Mouse (Mus musculus): Measurements from ENCODE around the gene Prkcd. TPM values are rescaled to one million over a fixed set of nuclear protein-coding genes. Genes with fewer than 3 reads are reported as not detected.

Prkcd gene
- total RNA-seq, 2 experiments from 2014 or later: 18.7 to 20.0 TPM

DNA sequence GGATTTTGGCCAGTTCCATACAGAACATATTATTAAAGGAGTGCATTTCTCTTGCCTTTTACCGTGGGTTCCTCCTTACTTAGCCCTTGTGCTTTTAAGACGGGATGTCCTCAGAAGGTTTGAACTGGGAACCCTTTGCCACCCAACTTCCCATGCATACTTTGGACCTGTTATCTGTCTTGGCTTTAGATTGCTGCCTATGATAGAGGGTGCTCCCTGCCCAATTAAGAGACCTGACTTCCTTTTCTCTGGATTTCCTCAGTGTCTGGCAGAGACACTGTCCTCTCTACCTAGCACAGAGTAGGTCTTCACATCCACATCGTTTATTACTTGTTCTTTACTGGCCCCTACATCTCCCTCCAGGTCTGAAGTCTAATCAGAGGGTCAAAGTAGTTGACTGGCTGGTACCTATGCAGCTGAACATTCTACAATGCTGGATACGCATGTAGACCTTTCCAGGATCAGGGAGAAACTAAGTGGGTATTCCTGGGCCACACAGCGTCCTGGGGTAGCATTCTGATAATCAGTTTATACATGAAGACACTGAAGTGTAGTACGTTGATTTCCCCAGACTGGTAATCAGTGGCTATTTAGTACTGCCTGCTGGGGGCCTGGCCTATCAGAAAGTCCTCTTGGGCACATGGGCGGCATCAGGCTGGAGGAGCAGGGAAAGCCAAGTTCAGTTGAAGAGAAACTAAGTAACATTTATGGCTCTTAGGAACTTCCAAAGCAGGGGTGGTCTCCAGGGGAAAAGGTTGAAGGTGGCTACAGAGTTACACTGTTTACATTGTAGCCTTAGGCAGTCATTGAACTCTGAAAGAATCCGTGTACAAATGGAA, 75.6 kb downstream of the Prkcd start:
- intact Hi-C loops (cut with DNase I): no loop called here
- DNase-seq: no peak

DNA sequence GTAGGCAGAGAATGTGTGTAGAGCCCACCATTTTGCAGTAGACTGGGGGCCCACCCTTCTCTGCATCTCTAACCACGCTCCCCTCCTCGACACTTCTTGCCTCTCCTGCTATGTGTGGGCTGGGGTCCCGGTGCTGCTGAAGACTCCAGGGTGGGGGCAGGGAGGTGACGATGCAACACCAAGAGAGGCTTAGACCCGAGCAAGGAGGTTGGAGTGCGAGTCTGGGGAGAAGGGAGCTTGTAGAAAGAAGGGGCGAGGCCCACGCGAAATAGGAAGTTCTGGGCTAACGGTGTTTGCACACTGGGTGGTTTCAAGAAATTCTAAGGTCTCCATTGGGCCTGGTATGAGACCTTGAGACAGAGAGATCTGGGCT, 76.2 kb downstream of the Prkcd start:
- peak in 1 of 2 experiments; percentile 45 for DNase-seq
- intact Hi-C loops (cut with DNase I): loop anchor here (2.0 kb wide), 2 partner anchors 25 to 71 kb away; partner anchors contain the start of gene Dcp1a

DNA sequence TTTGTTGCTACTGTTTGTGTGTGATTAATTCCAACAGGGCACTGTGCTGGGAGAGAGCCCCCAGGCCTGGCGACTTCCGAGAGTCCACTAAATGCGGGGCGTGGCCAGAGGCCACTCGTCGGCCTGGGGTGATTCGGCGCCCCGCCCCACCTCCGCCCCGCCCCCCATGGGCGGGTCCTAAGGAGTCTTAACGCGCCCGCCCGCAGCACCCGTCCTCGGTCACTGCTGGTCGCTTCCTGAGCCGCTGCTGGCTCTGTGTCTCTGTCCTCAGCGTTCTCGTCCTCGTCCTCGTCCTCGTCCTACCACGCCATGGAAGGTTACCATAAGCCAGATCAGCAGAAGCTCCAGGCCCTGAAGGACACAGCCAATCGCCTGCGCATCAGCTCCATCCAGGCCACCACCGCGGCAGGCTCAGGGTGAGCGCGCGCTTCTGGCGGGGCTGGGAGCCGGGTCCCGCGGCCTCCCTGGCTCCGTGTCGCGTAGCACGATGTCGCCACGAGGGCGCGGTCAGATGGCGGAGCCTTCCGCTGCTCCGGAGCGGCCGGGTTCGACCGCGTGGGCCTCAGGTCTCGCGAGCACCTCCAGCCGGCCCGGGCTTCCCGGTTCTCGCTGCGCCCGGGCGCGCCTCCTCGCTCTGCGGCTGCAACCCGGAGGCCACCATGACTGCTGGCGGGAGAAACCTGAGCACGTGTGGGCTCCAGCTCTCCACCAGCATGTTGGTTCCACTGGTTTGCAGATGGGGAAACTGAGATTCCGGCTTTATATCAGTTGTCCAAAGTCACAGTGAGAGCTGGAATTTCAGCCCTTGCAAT, 76.8 kb downstream of the Prkcd start:
- intact Hi-C loops (cut with DNase I): loop anchor here (2.0 kb wide), 2 partner anchors 26 to 70 kb away; partner anchors contain the start of gene Dcp1a
- peak; percentile 97 to 98 for DNase-seq

DNA sequence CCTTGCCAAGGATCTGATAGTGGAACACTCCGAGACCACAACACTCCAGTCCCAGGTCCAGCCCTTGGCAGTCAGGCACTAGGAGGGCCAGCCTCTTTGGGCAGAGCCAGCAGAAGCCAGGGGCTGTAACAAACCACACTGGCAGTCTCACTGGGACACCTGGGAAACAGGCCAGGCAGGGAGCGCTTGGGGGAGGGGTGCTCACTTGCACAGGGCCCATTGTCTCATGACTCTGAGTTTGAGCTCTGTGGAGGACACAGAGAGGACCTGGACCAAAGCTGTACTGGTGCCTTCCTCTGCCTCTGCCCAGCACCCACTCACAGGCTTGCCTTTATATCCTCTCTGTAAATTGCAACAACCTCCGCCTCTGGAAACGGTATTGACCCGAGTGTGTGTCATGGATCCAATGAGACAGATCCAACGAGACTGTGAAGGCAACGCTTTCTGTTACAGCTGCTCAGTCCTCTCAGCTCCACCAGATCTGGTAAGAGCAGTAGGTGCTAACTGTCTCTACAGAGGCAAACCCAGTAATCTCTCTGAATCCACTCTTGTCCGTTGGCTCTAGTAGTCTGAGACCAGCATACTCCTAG, 77.8 kb downstream of the Prkcd start, which contains the start of gene Tkt:
Gene Tkt, plus strand, starts transcription at position 229 of the 590 bp plus-strand sequence.
- intact Hi-C loops (cut with DNase I): loop anchor here (2.0 kb wide), 2 partner anchors 27 to 69 kb away; partner anchors contain the start of gene Dcp1a
- DNase-seq: peak; percentile 91 to 93

Small RNA genes lying within 50 kb of the gene (microRNA-seq; reads per million reads assigned to microRNA genes)
- 4.3 to 5.9 reads per million in 2 experiments for gene Mir3076

Other genes with a start within 250 kb of the Prkcd start
- gene Dcp1a, start 146.7 kb downstream of the Prkcd start, total RNA-seq (2021): 10 to 100 TPM; 16.5 to 17.5 TPM
- 1 to 10 TPM; 5.2 to 5.7 TPM for gene Cacna1d, start 134.8 kb downstream of the Prkcd start, total RNA-seq (2021)
- gene Tkt, start 77.9 kb downstream of the Prkcd start, total RNA-seq (2021): 100 to 1,000 TPM in 1 of 2 experiments, 10 to 100 TPM in 1; 64.1 to 105 TPM
- gene Rft1, start 28.1 kb upstream of the Prkcd start, total RNA-seq (2021): 10 to 100 TPM; 10.1 to 10.2 TPM
- 10 to 100 TPM; 14.8 to 16.8 TPM for gene Sfmbt1, start 88.6 kb upstream of the Prkcd start, total RNA-seq (2021)
- 10 to 100 TPM; 10.0 to 13.2 TPM for gene Tmem110, start 199.4 kb upstream of the Prkcd start, total RNA-seq (2021)